Mouse (Mus musculus) forebrain, postnatal 0 days (tissue): Measurements from ENCODE around the gene Shroom3. TPM values are rescaled to one million over a fixed set of nuclear protein-coding genes. Genes with fewer than 3 reads are reported as not detected.
A peak's percentile ranks its signal among the peaks of the same experiment; 100 is the strongest.
"Not testable (repeated sequence)": the region's sequence is repeated elsewhere in the genome, so short reads cannot be mapped to it uniquely, and the experiment has no call there.

Experiments used
- ATAC-seq: fragments of 200-750 bp; cut with Nextera tagmentation; 2 replicates; pipeline ENCODE4 v1.8.0; 2017; ENCODE audit warnings: mild to moderate bottlenecking, moderate library complexity
- DNase-seq: peaks from one replicate; pipeline ENCODE4 v3.0.0-alpha.2; 2015
- H3K27ac ChIP-seq: fragments of 300-500 bp; sonication (generic); 2 replicates; pipeline ENCODE4 v1.5.1; 2014; ENCODE audit warnings: low read depth, mild to moderate bottlenecking, antibody characterized with exemption, low read length, moderate library complexity, mixed read lengths
- H3K27me3 ChIP-seq: fragments of 300-500 bp; sonication (generic); 2 replicates; pipeline ENCODE4 v1.6.1; 2014; ENCODE audit warnings: mild to moderate bottlenecking, low read length, mixed read lengths; ENCODE audit not compliant: insufficient read depth
- H3K36me3 ChIP-seq: fragments of 300-500 bp; sonication (generic); 2 replicates; pipeline ENCODE4 v1.6.1; 2014; ENCODE audit warnings: mild to moderate bottlenecking, moderate library complexity; ENCODE audit not compliant: insufficient read depth
- H3K4me1 ChIP-seq: fragments of 300-500 bp; sonication (generic); 2 replicates; pipeline ENCODE4 v1.6.1; 2014; ENCODE audit warnings: antibody characterized with exemption; ENCODE audit not compliant: insufficient read depth
- H3K4me2 ChIP-seq: fragments of 300-500 bp; sonication (generic); 2 replicates; pipeline ENCODE4 v1.6.1; 2014; ENCODE audit warnings: low read depth, mild to moderate bottlenecking, moderate library complexity
- H3K4me3 ChIP-seq: fragments of 300-500 bp; sonication (generic); 2 replicates; pipeline ENCODE4 v1.5.1; 2014; ENCODE audit warnings: low read depth, low read length, mixed read lengths
- H3K9ac ChIP-seq: fragments of 300-500 bp; sonication (generic); 2 replicates; pipeline ENCODE4 v1.6.1; 2014; ENCODE audit warnings: mild to moderate bottlenecking
- H3K9me3 ChIP-seq: fragments of 300-500 bp; sonication (generic); 2 replicates; pipeline ENCODE4 v1.6.1; 2016; ENCODE audit warnings: low read length
- CTCF ChIP-seq: sonication (generic); IDR thresholded peaks from 2 replicates; pipeline ENCODE4 v1.5.1; 2016; ENCODE audit warnings: antibody characterized with exemption, control low read depth, low read depth
- WGBS: fragments of 180-500 bp; shearing (Covaris S2); extraction: QIAGEN DNeasy Blood & Tissue Kit; methylation state at CpG from one replicate; pipeline ENCODE4 v1.1.7; 2014; 5-methylcytosine and 5-hydroxymethylcytosine counted together
- polyA plus RNA-seq: library from polyadenylated mRNA; unstranded; fragments of >200 nt; fragmentation: Nextera tagmentation; extraction: Ambion mirVana; gene quantifications from 2 replicates; pipeline ENCODE4 v1.2.1, GENCODE M21; 2015
- total RNA-seq: library from RNA; depleted of rRNA; stranded (reverse); fragments of >200 nt; gene quantifications from 2 replicates; pipeline ENCODE4 v1.2.3, GENCODE M21; 2014

Gene Shroom3
- total and polyA plus RNA-seq, 2 experiments from 2014 or later: 0.91 to 5.8 TPM

- no peak for TF ChIP-seq CTCF
- ATAC-seq (no peak), DNase-seq (no peak)
- H3K27ac ChIP-seq: no peak overlapping the region
- H3K4me1 ChIP-seq: peaks cover 9% of the 10 kb centered on the region; the same call in 1 of the 2 replicates
- no peaks in the 10 kb centered on the region for H3K36me3 ChIP-seq
- H3K27me3 ChIP-seq: no peaks in the 10 kb centered on the region
- no peak overlapping the region for H3K4me2 ChIP-seq
- no peak overlapping the region for H3K4me3 ChIP-seq
- no peaks in the 10 kb centered on the region for H3K9me3 ChIP-seq
- H3K9ac ChIP-seq: no peak overlapping the region
- 42% methylated on average over 10 of the region's 10 CpGs for WGBS
Observed at GRCm38 (mm10) chr5:92918170-92918569, 234.9 kb downstream of the Shroom3 start.

- WGBS: 18% methylated on average over 9 of the region's 9 CpGs
- H3K27ac ChIP-seq: no peak overlapping the region
- peaks cover 9% of the 10 kb centered on the region; the same call in 1 of the 2 replicates for H3K4me1 ChIP-seq
- ATAC-seq: peak; percentile 28; the same call in 1 of the 2 replicates
- peak; percentile 33 for DNase-seq
- H3K36me3 ChIP-seq: no peaks in the 10 kb centered on the region
- no peak overlapping the region for H3K4me3 ChIP-seq
- no peaks in the 10 kb centered on the region for H3K9me3 ChIP-seq
- H3K9ac ChIP-seq: no peak overlapping the region
- H3K27me3 ChIP-seq: no peaks in the 10 kb centered on the region
- TF ChIP-seq CTCF: no peak
- no peak overlapping the region for H3K4me2 ChIP-seq
Observed at GRCm38 (mm10) chr5:92918866-92919265, 235.6 kb downstream of the Shroom3 start.

- Histone ChIP-seq H3K9me3 (no peaks in the 10 kb centered on the region), H3K27ac (no peak overlapping the region), H3K4me2 (no peak overlapping the region), H3K9ac (no peak overlapping the region), H3K36me3 (no peaks in the 10 kb centered on the region), H3K4me3 (no peak overlapping the region), H3K4me1 (peaks cover 9% of the 10 kb centered on the region; the same call in 1 of the 2 replicates), H3K27me3 (no peaks in the 10 kb centered on the region)
- no peak for DNase-seq
- peak; percentile 12; the same call in 1 of the 2 replicates for ATAC-seq
- TF ChIP-seq CTCF: no peak
- WGBS: 35% methylated on average over 14 of the region's 14 CpGs
Observed at GRCm38 (mm10) chr5:92919390-92919789, 236.2 kb downstream of the Shroom3 start.

GRCm38 (mm10) chr5:92920984-92921383 lies 237.7 kb downstream of the Shroom3 start:
- no peak for ATAC-seq
- DNase-seq: no peak
- Histone ChIP-seq H3K27ac (no peak overlapping the region), H3K27me3 (no peaks in the 10 kb centered on the region), H3K9ac (no peak overlapping the region), H3K4me1 (peaks cover 9% of the 10 kb centered on the region; the same call in 1 of the 2 replicates), H3K4me2 (no peak overlapping the region), H3K36me3 (no peaks in the 10 kb centered on the region), H3K4me3 (no peak overlapping the region), H3K9me3 (no peaks in the 10 kb centered on the region)
- no peak for TF ChIP-seq CTCF
- 91% methylated on average over 8 of the region's 8 CpGs for WGBS

- peaks cover 9% of the 10 kb centered on the region; the same call in 1 of the 2 replicates for H3K4me1 ChIP-seq
- H3K27ac ChIP-seq: no peak overlapping the region
- no peak overlapping the region for H3K9ac ChIP-seq
- TF ChIP-seq CTCF: peak; percentile 55
- H3K9me3 ChIP-seq: no peaks in the 10 kb centered on the region
- no peak overlapping the region for H3K4me3 ChIP-seq
- H3K36me3 ChIP-seq: no peaks in the 10 kb centered on the region
- DNase-seq (no peak), ATAC-seq (no peak)
- H3K27me3 ChIP-seq: no peaks in the 10 kb centered on the region
- H3K4me2 ChIP-seq: no peak overlapping the region
- 88% methylated on average over 8 of the region's 8 CpGs for WGBS
Observed at GRCm38 (mm10) chr5:92921728-92922127, 238.5 kb downstream of the Shroom3 start.

GRCm38 (mm10) chr5:92922981-92923380 lies 239.7 kb downstream of the Shroom3 start:
- ATAC-seq: not testable (repeated sequence)

GRCm38 (mm10) chr5:92924851-92925477 lies 241.7 kb downstream of the Shroom3 start:
- ATAC-seq (peak; percentile 12; the same call in 1 of the 2 replicates), DNase-seq (no peak)
- Histone ChIP-seq H3K9me3 (no peaks in the 10 kb centered on the region), H3K4me3 (no peak overlapping the region), H3K36me3 (no peaks in the 10 kb centered on the region), H3K4me1 (no peaks in the 10 kb centered on the region), H3K27ac (no peak overlapping the region), H3K9ac (no peak overlapping the region), H3K4me2 (no peak overlapping the region), H3K27me3 (no peaks in the 10 kb centered on the region)
- WGBS: 19% methylated on average over 17 of the region's 17 CpGs
- TF ChIP-seq CTCF: no peak

More at GRCm38 (mm10) chr5:92922981-92923380, 239.7 kb downstream of the Shroom3 start:
- 90% methylated on average over 5 of the region's 5 CpGs for WGBS
- not testable (repeated sequence) for H3K4me3 ChIP-seq, H3K9me3 ChIP-seq, H3K27me3 ChIP-seq, DNase-seq, H3K36me3 ChIP-seq, H3K4me2 ChIP-seq, H3K9ac ChIP-seq, H3K4me1 ChIP-seq, H3K27ac ChIP-seq
